Mouse (Mus musculus): ENCODE data around the gene Aptx. TPM values are rescaled to one million over a fixed set of nuclear protein-coding genes. Genes with fewer than 3 reads are reported as not detected.

Gene Aptx
- polyA plus RNA-seq (2015; fragmentation: Nextera tagmentation; extraction: Ambion mirVana), result 21.4 and 22.5 TPM in 2 replicates

DNA sequence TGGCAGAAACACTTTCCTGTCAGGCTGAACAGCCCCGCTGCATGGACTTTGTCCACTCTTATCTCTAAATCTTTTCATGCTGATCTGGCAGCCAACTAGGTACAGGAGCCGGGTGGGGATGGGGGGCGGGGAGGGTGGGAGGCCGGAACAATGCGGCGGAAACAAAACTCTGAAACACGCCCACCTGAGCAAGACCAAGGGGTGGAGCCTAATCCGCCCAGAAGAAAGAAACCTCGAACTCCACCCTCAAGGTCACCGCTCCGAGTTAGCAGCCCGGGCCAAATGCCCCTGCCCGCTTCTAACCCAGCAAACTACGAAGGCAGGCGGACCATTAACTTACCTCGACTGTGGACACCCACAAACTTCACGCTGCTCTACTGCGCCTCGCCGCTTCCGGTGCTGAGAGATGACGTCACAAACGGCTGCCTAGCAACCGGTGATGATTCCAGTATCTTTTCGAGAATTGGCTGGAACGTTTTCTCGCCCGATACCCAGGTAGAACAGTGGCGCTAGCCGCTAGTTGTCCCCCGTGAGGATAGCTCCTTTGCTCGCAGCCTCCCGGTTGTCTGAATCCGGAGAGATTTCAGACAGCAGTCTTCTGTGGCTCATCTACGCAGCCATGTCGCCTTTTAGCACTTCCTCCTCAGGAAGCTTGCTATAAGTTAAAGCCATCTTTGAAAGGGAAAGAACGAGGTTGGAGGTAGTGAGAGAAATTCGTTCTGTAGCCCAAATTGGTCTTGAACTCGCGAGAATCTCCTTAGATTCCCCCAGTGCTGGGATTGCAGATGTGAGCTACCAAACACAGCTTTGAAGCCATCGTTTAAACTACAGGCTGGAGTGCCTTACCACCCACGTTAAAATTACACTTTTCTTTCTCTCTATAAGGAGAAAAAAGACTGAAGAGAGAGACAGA is at the start of gene Aptx:
Gene Aptx (minus strand): TSS at position 398 of the 913 bp plus-strand sequence.
- H3K27ac ChIP-seq, result peak within 1 kb of the TSS; percentile 98
- no peaks in the 10 kb centered on the region for H3K36me3 ChIP-seq
- peak; percentile 94 for ATAC-seq
- H3K9ac ChIP-seq, result peak within 1 kb of the TSS; percentile 54
- H3K27me3 ChIP-seq (replicated peaks), result no peaks in the 10 kb centered on the region
- peak within 1 kb of the TSS; percentile 67 for H3K4me2 ChIP-seq (replicated peaks)
- under 1% methylated on average over 42 of the region's 42 CpGs for WGBS
- H3K4me3 ChIP-seq (replicated peaks), result peak within 1 kb of the TSS; percentile 62
- no peaks in the 10 kb centered on the region for H3K9me3 ChIP-seq
- peaks cover 23% of the 10 kb centered on the region for H3K4me1 ChIP-seq (replicated peaks)

DNA sequence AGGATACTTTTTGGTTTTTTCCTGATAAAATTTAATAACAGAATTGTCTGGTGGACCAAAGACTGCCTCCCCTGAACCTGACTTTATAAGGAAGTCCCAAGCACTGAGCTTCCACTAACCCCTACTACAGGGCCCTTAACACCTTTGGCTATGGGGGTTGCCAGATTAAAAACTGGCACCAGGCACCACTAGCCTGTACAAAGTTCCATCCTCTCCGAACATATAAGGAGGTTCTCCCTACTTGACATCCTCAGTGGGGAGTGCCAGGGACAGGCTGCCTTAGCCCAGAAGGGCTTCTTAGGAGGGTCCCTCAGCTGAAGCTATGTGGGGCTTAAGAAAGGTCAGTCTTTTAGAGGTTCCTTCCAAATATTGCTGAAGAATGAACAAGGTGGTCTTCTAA is 32.4 kb upstream of the Aptx start:
- Histone ChIP-seq H3K27me3 (replicated peaks) (no peaks in the 10 kb centered on the region), H3K4me3 (replicated peaks) (no peak overlapping the region), H3K27ac (no peak overlapping the region), H3K36me3 (peaks cover 42% of the 10 kb centered on the region), H3K4me1 (replicated peaks) (no peaks in the 10 kb centered on the region), H3K4me2 (replicated peaks) (no peak overlapping the region), H3K9me3 (no peaks in the 10 kb centered on the region), H3K9ac (no peak overlapping the region)
- 63% methylated on average over 1 of the region's 1 CpGs for WGBS
- ATAC-seq, result no peak

DNA sequence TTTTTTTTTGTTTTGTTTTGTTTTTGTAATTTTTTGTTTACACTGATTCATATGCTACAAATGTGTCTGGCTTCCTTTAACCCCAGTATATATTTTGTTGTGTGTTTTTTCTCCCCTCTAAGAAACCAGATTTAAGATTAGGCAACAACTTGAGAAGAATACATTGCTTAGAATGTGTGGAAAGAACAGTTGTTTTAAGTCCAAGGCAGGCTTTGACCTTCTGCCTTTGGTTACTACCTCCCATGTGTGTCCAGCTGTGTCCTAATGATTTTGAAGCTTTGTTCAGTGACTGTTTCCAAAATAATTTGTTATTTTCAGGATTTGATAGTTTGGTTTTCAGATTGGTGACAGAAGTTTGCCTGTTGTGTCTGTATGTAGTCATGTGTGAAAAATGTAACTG is 28.3 kb upstream of the Aptx start:
- no peak for ATAC-seq
- Histone ChIP-seq H3K36me3 (peaks cover 35% of the 10 kb centered on the region), H3K4me2 (replicated peaks) (no peak overlapping the region)

DNA sequence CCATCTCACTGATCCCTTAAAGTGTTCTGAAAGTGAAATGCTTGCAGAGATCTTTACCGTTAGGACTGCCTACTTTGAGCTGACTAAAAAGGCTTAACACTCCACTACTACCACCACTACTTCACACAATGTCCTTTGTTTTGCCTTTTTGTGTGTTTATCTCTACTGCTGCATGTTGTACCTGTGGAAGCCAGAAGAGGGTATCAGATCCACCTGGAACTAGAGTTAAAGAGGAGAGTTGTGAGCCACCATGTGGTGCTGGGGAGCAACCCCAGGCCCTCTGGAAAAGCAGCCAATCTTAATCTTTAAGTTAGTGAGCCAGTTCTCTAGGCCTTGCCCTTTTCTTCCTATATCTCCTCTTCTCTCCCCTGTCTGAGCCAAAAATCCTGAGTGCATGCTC is 24.3 kb upstream of the Aptx start:
- Histone ChIP-seq H3K4me3 (replicated peaks) (no peak overlapping the region), H3K27me3 (replicated peaks) (no peaks in the 10 kb centered on the region), H3K36me3 (peaks cover 21% of the 10 kb centered on the region), H3K9ac (no peak overlapping the region), H3K4me2 (replicated peaks) (no peak overlapping the region), H3K27ac (no peak overlapping the region), H3K4me1 (replicated peaks) (peaks cover 8% of the 10 kb centered on the region), H3K9me3 (no peaks in the 10 kb centered on the region)
- no peak for ATAC-seq
- 85% methylated on average over 1 of the region's 1 CpGs for WGBS

More for the DNA sequence above, 28.3 kb upstream of the Aptx start:
- Histone ChIP-seq H3K9ac (no peak overlapping the region), H3K27ac (no peak overlapping the region), H3K9me3 (no peaks in the 10 kb centered on the region), H3K27me3 (replicated peaks) (no peaks in the 10 kb centered on the region), H3K4me3 (replicated peaks) (no peak overlapping the region), H3K4me1 (replicated peaks) (no peaks in the 10 kb centered on the region)

DNA sequence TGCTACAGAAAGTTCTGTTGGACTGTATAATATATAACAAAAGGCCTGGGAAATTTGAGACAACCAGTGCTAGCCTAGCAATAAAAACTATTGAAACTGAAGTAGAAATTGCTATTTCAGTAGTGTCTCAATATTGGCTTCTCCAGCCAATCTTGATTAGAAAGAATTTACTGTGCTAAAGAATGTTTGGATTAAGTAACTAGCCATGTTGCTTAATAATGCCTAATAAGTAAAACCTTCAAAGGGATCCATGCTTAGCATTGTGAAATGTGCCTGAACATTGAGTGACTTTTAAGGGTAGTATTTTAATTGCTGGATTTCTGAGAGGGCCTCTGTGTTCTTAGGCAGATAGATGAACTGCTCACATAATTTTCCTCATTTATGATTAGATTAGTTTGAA is 22.6 kb upstream of the Aptx start:
- Histone ChIP-seq H3K4me1 (replicated peaks) (peaks cover 13% of the 10 kb centered on the region), H3K9ac (no peak overlapping the region), H3K36me3 (peaks cover 10% of the 10 kb centered on the region; the same call in 1 of the 2 replicates), H3K27ac (no peak overlapping the region), H3K4me2 (replicated peaks) (0 out of 2 replicates have a peak overlapping the region, but pooled peaks have one; percentile 72), H3K4me3 (replicated peaks) (no peak overlapping the region), H3K27me3 (replicated peaks) (no peaks in the 10 kb centered on the region), H3K9me3 (no peaks in the 10 kb centered on the region)
- no peak for ATAC-seq

DNA sequence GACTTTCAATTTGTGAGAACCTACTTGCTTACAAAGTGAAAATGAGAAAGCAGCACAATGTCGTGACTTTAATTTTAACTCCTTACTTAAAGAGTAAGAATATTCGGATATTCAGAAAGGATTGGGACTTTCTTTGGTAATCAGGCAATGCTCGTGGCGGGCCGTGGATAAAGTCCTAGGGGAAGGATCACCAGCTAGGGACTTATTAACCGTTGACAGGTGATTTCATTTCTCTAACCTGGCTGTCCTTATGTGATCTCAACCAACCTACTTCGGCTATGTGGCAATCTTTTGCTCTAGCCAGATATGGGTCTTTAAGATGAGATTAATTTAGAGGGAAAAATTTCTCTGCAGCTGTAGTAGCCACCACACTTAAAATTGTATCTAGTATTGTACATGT is 22.1 kb upstream of the Aptx start:
- no peak overlapping the region for H3K4me3 ChIP-seq (replicated peaks)
- H3K4me2 ChIP-seq (replicated peaks), result peak overlapping the region; percentile 72
- no peak overlapping the region for H3K27ac ChIP-seq
- H3K4me1 ChIP-seq (replicated peaks), result peaks cover 13% of the 10 kb centered on the region
- no peaks in the 10 kb centered on the region for H3K9me3 ChIP-seq
- 77% methylated on average over 7 of the region's 7 CpGs for WGBS
- no peak overlapping the region for H3K9ac ChIP-seq
- no peak for ATAC-seq
- no peaks in the 10 kb centered on the region for H3K27me3 ChIP-seq (replicated peaks)
- peaks cover 10% of the 10 kb centered on the region; the same call in 1 of the 2 replicates for H3K36me3 ChIP-seq

DNA sequence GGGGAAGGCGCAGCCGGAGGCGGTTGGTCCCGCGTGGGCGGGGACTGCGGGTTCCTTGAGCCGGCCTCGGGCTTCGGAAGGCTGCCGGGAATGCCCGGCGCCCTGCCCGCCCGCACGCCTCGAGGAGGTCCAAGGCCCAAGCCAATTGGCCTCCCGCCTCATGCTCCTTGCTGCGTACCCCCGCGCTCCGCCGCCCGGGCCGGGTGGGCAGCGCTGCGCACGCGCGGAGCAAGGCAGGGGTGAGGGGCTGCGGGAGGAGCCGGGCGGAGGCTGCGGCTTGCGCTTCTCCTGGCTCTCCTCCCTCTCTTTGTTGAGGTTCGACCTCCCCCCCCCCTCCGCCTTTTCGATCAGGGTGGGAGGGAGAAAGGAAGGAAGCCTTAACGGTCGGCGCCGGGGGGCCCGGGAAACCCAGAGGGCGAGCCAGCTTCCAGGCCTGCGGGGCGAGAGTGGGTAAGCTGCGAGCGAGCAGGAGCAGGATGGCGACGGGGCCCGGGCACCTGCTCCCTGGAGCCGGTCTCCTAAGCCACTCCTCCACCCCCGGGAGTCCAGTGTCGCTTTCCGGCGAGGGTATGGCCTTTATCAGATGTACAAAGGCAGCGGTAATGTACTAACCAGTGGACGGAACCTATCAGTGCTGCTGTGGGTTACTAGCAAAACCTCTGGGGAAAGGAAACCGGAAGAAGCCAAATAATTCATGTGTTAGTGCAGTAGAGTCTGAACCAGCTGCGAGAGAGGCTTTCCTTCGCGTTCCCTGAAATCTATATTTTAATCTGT is 19.9 kb upstream of the Aptx start:
- Histone ChIP-seq H3K27me3 (replicated peaks) (no peaks in the 10 kb centered on the region), H3K27ac (peak overlapping the region; percentile 99), H3K36me3 (peaks cover 3% of the 10 kb centered on the region; the same call in 1 of the 2 replicates), H3K4me1 (replicated peaks) (peaks cover 13% of the 10 kb centered on the region), H3K4me3 (replicated peaks) (peak overlapping the region; percentile 96), H3K9me3 (no peaks in the 10 kb centered on the region), H3K9ac (peak overlapping the region; percentile 99), H3K4me2 (replicated peaks) (peak overlapping the region; percentile 72)
- peak; percentile 87 for ATAC-seq
- WGBS, result under 1% methylated on average over 61 of the region's 62 CpGs

DNA sequence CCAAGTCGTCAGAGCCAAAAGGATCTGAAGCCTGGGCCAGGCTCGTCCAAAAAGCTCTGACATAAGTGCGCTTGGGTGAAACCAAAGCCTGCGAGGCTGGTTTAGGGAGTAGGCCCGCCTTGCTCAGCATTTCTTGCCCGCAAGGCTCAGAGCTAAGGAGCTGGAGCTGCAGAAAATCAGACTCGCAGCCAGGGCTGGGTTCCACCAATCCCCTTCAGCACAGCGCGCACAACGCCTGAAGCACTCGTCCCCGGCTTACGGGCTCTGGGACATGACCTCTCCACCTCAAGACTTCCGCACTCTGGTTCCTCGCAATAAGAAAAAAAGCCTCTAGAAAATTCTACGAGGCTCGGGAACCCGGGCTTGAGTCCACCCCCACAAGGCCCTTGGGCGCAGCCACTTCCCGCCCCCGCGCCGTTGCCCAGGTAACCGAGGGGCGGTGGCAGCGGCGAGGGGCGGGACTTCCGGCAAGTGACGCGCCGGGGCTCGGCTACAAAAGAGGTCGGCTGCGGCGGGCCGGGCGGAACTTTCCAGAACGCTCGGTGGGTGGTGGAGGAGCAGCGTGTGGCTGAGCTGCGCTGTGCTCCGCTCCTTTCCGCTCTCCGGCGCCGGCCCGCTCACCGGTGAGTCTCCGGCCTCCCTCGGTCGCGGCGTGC is 19.1 kb upstream of the Aptx start, which contains the start of gene Dnaja1:
Gene Dnaja1 (plus strand): TSS at position 140 of the 656 bp plus-strand sequence.
- H3K4me2 ChIP-seq (replicated peaks), result peak within 1 kb of the TSS; percentile 72
- WGBS, result under 1% methylated on average over 54 of the region's 54 CpGs
- H3K36me3 ChIP-seq, result peaks cover 3% of the 10 kb centered on the region; the same call in 1 of the 2 replicates
- peaks cover 13% of the 10 kb centered on the region for H3K4me1 ChIP-seq (replicated peaks)
- H3K9me3 ChIP-seq, result no peaks in the 10 kb centered on the region
- peak within 1 kb of the TSS; percentile 99 for H3K27ac ChIP-seq
- H3K4me3 ChIP-seq (replicated peaks), result peak within 1 kb of the TSS; percentile 96
- H3K27me3 ChIP-seq (replicated peaks), result no peaks in the 10 kb centered on the region
- H3K9ac ChIP-seq, result peak within 1 kb of the TSS; percentile 99
- ATAC-seq, result peak; percentile 96

DNA sequence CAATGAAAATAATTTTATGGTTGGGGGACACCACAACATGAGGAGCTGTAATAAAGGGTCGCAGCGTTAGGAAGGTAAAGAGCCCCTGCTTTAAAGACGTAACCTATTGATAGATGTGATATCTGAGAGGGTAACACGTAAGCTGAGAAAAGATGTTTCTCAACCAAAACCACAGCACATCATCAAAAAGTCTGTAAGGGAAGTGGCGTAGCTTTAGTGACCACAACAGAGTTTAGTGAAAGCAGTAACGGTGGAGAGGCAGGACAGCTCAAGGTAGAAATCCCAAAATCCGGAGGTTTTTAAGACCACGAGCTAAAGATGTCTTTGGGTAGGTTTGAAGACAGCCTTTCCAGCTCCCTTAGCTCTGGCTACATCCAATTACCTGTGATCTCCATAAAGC is 17.9 kb upstream of the Aptx start:
- Histone ChIP-seq H3K9ac (no peak overlapping the region), H3K36me3 (no peaks in the 10 kb centered on the region), H3K4me3 (replicated peaks) (no peak overlapping the region), H3K27ac (peak overlapping the region; percentile 99; the same call in 1 of the 2 replicates), H3K4me1 (replicated peaks) (peaks cover 13% of the 10 kb centered on the region), H3K9me3 (no peaks in the 10 kb centered on the region), H3K27me3 (replicated peaks) (no peaks in the 10 kb centered on the region), H3K4me2 (replicated peaks) (no peak overlapping the region)
- 94% methylated on average over 8 of the region's 8 CpGs for WGBS
- ATAC-seq, result no peak

DNA sequence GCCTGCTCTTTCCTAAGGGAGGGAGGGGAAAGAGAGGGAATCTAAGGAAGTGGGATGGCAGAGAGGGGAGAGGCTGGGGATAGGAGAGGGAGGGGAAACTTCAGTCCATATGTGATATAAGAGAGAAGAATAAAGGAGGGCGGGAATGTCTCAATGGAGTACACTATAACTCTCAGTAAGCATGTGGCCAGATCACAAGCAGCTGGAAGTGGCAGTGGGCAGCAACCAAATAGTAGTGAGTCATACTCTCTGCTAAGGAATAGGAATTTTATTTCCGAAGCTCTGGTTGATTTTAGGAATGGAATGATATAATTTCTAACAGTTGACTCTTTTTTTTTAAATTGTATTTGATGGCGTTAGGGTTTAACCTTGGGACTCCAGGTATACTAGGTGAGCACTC is 14.1 kb upstream of the Aptx start:
- H3K4me2 ChIP-seq (replicated peaks), result no peak overlapping the region
- no peaks in the 10 kb centered on the region for H3K9me3 ChIP-seq
- no peak overlapping the region for H3K27ac ChIP-seq
- 90% methylated on average over 3 of the region's 3 CpGs for WGBS
- H3K4me3 ChIP-seq (replicated peaks), result no peak overlapping the region
- 0 out of 2 replicates have a peak, but pooled peaks cover 5% of the 10 kb centered on the region for H3K4me1 ChIP-seq (replicated peaks)
- H3K27me3 ChIP-seq (replicated peaks), result no peaks in the 10 kb centered on the region
- H3K36me3 ChIP-seq, result no peaks in the 10 kb centered on the region
- ATAC-seq, result no peak
- no peak overlapping the region for H3K9ac ChIP-seq

DNA sequence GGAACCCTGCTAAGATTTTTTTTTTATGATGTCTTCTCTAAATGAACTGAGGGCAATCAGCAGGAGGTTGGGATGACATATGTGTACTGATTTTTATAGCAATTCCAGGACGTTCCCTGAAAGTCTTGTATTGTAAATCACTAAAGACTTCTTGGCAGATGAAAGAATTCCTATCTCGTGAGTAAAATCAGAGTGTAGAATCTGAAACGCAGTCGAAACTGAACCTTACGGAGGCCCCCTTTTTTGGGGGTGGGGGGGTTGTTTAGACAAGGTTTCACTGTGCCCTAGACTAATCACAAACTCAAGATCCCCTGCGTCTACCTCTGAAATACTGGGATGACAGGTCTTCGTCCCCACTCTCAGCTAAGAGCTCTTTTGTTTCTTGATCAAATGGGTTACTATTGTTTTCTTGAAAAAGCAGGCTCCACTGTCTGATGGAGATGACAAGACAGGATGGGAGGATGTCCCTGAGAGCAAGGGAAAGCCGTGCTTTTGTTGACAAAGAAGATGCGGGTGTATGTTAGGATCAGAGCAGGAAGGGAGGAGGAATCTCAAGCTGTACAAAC is 799 bp upstream of the Aptx start:
- Histone ChIP-seq H3K9me3 (no peaks in the 10 kb centered on the region), H3K4me3 (replicated peaks) (peak overlapping the region; percentile 62), H3K4me2 (replicated peaks) (peak overlapping the region; percentile 67), H3K9ac (peak overlapping the region; percentile 54; the same call in 1 of the 2 replicates), H3K4me1 (replicated peaks) (peaks cover 23% of the 10 kb centered on the region), H3K27me3 (replicated peaks) (no peaks in the 10 kb centered on the region), H3K27ac (peak overlapping the region; percentile 98), H3K36me3 (no peaks in the 10 kb centered on the region)
- 14% methylated on average over 9 of the region's 9 CpGs for WGBS
- no peak for ATAC-seq
